Mouse (Mus musculus): Measurements from ENCODE around the gene Gpatch4.

GRCm38 (mm10) chr3:88084001-88084400 lies 41.1 kb downstream of the Gpatch4 start:
- TF ChIP-seq TAL1 (IDR thresholded peaks at IDR 0.05; ENCODE audit: low read length) (no peak), GATA1 (IDR thresholded peaks at IDR 0.05; ENCODE audit: low read length) (no peak)
